Mouse (Mus musculus) megakaryocyte, adult 5-6 weeks (primary cell): ENCODE results near the gene Mrpl9. TPM values are rescaled to one million over a fixed set of nuclear protein-coding genes. Genes with fewer than 3 reads are reported as not detected.

ENCODE experiments used
- total RNA-seq, 2 experiments: library from RNA; stranded (forward) in 1 of 2; stranded (reverse) in 1 of 2; fragments of 153-499, 151-499 nt in 1 of 2; fragments of 221-1000, 200-1000 nt in 1 of 2; gene quantifications; 2 replicates each; pipeline versions ENCODE4 v1.2.3 to v1.2.4; 2015 to 2017

Mrpl9 gene
- total RNA-seq, 2 experiments from 2014 or later = 34.2 to 44.3 TPM

Other genes with a start within 250 kb of the Mrpl9 start
- not detected in 2 replicates for gene Gm5286, start 246.6 kb upstream of the Mrpl9 start, total RNA-seq (2015)
- not detected in 2 replicates for gene Gm5286, start 246.6 kb upstream of the Mrpl9 start, total RNA-seq (2017)
- not detected in 2 replicates for gene Gm4778, start 179.3 kb upstream of the Mrpl9 start, total RNA-seq (2015)
- not detected in 2 replicates for gene Gm4778, start 179.3 kb upstream of the Mrpl9 start, total RNA-seq (2017)
- 2.9 and 3.5 TPM in 2 replicates for gene Them4, start 133.2 kb upstream of the Mrpl9 start, total RNA-seq (2015)
- 1.8 and 2.9 TPM in 2 replicates for gene Them4, start 133.2 kb upstream of the Mrpl9 start, total RNA-seq (2017)
- not detected in 2 replicates for gene Them5, start 101.2 kb upstream of the Mrpl9 start, total RNA-seq (2015)
- gene Them5, start 101.2 kb upstream of the Mrpl9 start, total RNA-seq (2017) = not detected in 2 replicates
- gene C2cd4d, start 80.9 kb upstream of the Mrpl9 start, total RNA-seq (2015) = not detected in 2 replicates
- not detected in 2 replicates for gene C2cd4d, start 80.9 kb upstream of the Mrpl9 start, total RNA-seq (2017)
- gene Rorc, start 70.5 kb upstream of the Mrpl9 start, total RNA-seq (2015) = 0.16 and 0.55 TPM in 2 replicates
- gene Rorc, start 70.5 kb upstream of the Mrpl9 start, total RNA-seq (2017) = 0.18 and 0.45 TPM in 2 replicates
- gene Lingo4, start 44.8 kb upstream of the Mrpl9 start, total RNA-seq (2015) = not detected in 2 replicates
- not detected in 2 replicates for gene Lingo4, start 44.8 kb upstream of the Mrpl9 start, total RNA-seq (2017)
- 2.2 and 4.8 TPM in 2 replicates for gene Tdrkh, start 30.0 kb upstream of the Mrpl9 start, total RNA-seq (2015)
- 1.1 and 4.3 TPM in 2 replicates for gene Tdrkh, start 30.0 kb upstream of the Mrpl9 start, total RNA-seq (2017)
- gene Oaz3, start 597 bp downstream of the Mrpl9 start, total RNA-seq (2015) = not detected in 2 replicates
- not detected in 2 replicates for gene Oaz3, start 597 bp downstream of the Mrpl9 start, total RNA-seq (2017)
- gene Celf3, start 35.0 kb downstream of the Mrpl9 start, total RNA-seq (2015) = not detected in 2 replicates
- not detected in 2 replicates for gene Celf3, start 35.0 kb downstream of the Mrpl9 start, total RNA-seq (2017)
- gene Riiad1, start 37.0 kb downstream of the Mrpl9 start, total RNA-seq (2015) = 1.1 TPM in 1 of 2 replicates, not detected in the other
- not detected in 2 replicates for gene Riiad1, start 37.0 kb downstream of the Mrpl9 start, total RNA-seq (2017)
- gene Snx27, start 139.4 kb downstream of the Mrpl9 start, total RNA-seq (2015) = 31.3 and 35.9 TPM in 2 replicates
- gene Snx27, start 139.4 kb downstream of the Mrpl9 start, total RNA-seq (2017) = 33.8 and 39.8 TPM in 2 replicates
- gene Gm10972, start 199.8 kb downstream of the Mrpl9 start, total RNA-seq (2015) = not detected in 2 replicates
- not detected in 2 replicates for gene Gm10972, start 199.8 kb downstream of the Mrpl9 start, total RNA-seq (2017)
- 0.80 and 1.1 TPM in 2 replicates for gene Tuft1, start 215.6 kb downstream of the Mrpl9 start, total RNA-seq (2015)
- gene Tuft1, start 215.6 kb downstream of the Mrpl9 start, total RNA-seq (2017) = 0.85 and 2.1 TPM in 2 replicates